Mouse (Mus musculus): ENCODE measurements around the gene Radil. TPM values are rescaled to one million over a fixed set of nuclear protein-coding genes. Genes with fewer than 3 reads are reported as not detected.

Radil gene
- total RNA-seq, 2 experiments from 2014 or later = not detected

DNA sequence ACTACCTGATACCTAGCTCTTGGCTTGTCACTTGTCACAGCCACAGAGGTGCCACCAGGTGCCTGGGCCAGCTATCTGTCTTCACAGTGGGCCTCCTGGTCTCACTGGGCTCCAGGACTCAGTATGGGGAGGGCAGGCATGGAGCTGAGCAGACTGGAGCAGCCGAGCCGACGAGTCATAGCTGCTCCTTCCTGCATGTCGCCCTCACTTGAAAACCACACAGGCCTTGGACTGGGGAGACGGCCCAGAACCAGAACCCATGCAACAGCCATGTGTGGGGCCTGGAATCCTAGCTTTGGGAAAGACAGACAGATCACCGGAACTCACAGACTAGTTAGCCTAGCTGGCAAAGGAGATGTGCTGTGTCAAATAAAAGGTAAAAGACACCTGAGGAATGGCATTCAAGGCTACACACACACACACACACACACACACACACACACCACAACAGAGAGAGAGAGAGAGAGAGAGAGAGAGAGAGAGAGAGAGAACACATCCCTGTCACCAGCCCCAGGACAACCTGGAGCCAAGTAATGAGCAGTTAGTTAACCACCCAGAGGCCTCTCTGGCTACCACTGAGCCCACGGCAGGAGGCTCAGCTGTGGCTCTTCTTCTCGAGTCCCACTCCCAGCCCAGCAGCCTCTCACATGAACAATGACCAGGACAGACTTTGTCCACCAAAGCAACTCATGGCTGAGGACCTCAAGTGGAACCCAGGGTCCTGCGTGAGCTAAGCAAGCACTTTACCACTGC is 60.8 kb downstream of the Radil start:
- ATAC-seq (replicated peaks; ENCODE audit: poor library complexity, severe bottlenecking) = no peak

DNA sequence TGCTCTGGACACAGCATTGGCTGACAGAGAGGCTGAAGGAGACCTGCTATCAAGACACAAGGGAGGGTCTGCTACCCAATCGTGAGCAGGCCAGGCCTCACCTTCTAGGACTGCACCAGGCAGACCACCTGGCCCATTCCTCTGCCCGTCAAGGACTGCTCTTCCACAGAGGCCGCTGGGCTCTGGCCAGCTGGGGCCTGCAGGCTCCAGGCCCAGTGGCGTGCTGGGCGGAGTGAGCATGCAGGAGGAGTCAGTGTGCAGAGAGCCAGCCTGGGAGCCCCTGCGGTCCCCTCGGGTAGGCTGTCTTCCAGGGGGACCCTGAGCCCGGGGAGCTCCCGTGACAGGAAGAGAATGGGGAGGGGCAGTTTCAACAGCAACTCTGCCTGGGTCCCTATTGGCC is 64.2 kb downstream of the Radil start:
- ATAC-seq (replicated peaks; ENCODE audit: poor library complexity, severe bottlenecking) = no peak

DNA sequence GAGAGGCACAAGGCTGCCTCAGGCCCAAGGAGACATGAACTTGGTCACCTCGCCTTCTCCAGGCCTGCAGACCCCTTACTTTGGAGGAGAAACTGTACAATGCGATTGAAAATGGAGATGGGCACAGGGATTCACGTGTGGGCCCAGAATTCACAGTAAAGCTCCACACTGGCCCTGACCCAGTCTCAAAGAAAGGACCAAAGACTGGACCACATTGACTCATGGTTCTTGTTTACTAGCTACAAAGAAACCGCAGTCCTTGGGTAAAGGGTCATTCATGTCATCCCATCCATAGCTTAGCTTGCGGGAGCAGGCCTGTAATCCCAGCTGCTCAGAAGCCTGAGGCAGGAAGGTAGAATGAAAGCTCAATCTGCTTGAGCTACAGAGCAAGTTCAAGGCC is 67.3 kb downstream of the Radil start:
- ATAC-seq (replicated peaks; ENCODE audit: poor library complexity, severe bottlenecking) = no peak

DNA sequence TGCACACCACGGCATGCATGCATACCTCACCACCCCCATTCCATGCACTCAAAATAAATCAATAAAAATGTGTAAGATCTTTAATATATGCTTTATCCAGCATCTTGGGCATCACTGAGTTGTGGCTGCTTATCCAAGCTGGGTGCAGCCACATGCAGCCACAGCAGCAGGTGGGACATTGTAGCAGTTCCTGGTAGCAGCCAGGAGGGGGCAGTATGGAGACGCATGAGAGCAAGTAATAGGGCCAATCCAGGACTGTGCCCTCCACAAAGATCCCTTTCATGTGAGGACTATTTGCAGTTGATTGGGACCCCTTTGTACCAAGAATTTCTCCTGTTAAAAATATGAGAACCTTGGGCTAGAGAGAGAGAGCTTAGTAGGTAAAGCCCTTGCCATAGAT is 68.4 kb downstream of the Radil start:
- ATAC-seq (replicated peaks; ENCODE audit: poor library complexity, severe bottlenecking) = peak; percentile 52

DNA sequence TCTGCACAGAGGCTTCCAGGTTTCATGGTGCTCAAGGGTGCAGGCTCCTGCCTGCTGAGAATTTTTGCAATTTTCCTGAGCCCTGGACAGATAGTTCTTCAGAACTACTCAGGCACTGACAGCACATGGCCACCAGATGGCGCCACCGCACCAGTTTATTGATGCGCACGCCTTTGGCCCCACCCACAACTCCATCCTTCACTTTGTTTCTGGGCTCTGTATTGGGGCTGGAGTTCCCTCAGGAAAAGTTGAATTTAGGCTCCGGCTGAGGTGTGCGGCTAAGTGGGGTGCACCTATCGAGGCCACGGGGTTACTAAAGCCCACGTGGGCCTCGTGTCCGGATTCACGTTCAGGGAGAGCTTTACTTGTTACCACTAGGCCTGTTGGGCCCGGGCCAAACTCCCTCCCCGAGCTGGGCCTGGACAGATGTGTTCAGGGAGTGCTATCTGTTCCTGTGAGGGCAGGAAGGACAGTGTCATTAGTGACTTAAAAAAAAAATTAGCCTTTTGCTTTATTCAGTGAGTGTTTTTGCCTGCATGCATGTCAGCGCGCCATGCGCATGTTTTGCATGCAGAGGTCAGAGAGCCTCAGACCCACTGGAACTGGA is 72.0 kb downstream of the Radil start:
- ATAC-seq (replicated peaks; ENCODE audit: poor library complexity, severe bottlenecking) = peak; percentile 60

DNA sequence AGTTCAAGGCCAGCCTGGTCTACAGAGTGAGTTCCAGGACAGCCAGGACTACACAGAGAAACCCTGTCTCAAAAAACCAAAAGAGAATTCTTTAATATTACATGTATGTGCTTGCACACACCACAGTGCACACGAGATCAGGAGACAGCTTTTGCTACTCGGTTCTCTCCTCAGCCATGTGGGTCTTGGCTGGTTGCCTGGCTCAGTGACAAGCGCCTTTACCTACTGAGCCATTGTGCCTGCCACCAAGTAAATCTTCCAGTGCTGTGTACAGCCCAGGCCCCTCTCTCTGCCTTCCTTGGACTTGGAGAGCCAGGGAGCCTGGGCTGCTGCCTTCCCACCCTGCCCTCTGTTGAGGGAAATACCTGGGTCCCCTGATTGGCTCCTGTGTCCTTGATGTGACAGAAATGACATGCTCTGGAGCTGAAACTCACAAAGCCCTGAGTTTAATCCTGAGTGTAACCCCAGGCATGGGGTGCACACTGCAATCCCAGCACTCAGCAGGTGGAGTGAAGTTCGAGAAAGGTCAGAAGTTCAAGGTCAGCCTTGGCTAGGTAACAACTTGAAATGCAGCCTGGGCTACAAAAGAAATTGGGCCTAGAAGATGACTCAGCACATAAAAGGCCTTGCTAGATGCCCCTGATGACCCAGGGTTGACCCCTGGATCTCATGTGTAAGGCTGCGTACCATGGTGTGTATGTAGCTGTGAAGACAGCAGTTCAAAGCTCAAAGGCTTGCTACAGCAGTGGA is 72.9 kb downstream of the Radil start:
- no peak for ATAC-seq (replicated peaks; ENCODE audit: poor library complexity, severe bottlenecking)

DNA sequence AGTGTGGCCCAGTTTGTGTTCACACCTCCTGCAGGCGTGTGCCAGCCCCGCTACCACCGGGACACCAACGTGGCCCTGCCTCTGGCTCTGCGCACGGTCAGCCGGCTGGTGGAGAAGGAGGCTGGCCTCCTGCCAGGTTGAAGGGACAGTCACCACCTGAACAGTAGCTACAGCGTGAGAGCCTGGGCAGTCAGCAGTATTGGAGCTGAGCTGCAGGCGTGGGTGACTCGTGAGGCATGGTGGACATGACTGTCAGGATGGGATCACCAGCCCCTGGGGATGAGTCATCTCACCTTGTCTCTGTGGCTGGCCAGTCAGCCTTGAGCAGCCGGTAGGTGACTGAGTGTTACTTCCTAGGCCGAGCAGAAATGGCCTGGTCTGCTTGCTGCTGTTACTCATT is 73.6 kb downstream of the Radil start:
- no peak for ATAC-seq (replicated peaks; ENCODE audit: poor library complexity, severe bottlenecking)

DNA sequence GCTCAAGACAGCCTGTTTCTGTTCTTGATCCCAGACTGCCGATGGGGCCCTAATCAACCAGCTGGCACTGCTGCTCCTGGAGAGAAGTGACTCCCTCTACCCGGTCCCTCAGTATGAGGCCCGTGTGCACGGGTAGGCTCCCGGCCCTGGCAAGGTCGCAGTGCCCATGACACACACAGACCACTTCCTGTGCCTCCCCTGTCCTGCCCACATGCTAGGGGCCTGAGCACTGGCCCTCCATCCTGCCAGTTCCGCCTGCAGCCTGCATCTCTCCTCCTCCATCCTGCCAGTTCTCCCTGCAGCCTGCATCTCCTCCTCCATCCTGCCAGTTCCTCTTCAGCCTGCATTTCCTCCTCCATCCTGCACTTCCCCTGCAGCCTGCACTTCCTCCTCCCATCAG is 75.2 kb downstream of the Radil start:
- peak; percentile 58 for ATAC-seq (replicated peaks; ENCODE audit: poor library complexity, severe bottlenecking)

DNA sequence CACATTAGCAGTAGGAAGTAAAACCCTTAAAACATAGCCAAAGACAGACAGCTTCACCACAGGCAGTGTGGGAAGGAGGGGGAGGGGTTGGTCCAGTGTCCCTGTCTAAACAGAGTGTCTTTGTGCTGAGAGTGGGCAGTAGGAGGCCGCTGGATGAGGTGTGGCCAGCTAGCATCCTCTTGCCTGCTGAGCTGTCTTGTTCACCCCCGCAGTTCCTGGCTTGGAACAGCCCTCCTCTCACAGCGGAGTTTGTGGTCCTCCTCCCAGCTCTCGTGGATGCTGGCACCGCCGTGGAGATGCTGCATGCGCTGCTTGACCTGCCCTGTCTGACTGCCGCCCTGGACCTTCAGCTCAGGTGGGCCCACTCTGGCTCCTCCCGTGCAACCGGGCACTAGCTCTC is 77.2 kb downstream of the Radil start:
- no peak for ATAC-seq (replicated peaks; ENCODE audit: poor library complexity, severe bottlenecking)

DNA sequence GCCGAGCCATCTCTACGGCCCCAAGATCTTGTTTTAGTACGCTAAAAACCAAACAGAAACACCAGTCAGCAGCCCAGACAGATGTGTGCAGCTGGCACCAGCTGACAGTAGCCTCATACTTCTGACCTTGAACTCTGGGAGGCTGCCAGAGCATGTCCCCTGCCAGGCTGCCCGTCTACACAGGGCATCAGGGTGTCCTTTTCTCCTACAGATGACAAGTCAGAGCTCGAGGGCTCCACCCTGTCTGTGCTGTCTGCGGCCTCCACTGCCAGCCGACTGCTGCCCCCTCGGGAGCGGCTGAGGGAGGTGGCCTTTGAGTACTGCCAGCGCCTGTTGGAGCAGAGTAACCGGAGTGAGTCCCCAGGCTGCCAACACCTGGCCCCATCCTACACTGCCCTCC is 81.1 kb downstream of the Radil start:
- no peak for ATAC-seq (replicated peaks; ENCODE audit: poor library complexity, severe bottlenecking)

DNA sequence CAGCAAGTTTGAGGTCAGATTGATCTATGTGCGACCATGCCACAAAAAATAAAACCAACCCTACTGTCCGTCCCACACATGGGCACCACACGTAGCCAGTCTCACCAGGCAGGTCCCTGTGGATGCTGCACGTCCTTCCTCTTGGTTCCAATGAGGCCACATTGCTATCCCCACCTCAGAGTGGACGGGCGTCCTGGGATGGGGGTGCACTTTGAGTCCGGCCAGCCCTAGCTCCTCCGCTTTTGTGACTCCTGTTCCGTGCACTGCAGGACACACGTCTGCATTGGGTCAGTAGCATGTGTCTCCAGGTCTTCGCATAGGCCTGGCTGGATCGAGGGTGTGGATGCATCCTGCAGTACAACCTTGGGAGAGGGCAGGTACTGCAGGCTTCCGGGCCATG is 82.5 kb downstream of the Radil start:
- ATAC-seq (replicated peaks; ENCODE audit: poor library complexity, severe bottlenecking) = no peak

DNA sequence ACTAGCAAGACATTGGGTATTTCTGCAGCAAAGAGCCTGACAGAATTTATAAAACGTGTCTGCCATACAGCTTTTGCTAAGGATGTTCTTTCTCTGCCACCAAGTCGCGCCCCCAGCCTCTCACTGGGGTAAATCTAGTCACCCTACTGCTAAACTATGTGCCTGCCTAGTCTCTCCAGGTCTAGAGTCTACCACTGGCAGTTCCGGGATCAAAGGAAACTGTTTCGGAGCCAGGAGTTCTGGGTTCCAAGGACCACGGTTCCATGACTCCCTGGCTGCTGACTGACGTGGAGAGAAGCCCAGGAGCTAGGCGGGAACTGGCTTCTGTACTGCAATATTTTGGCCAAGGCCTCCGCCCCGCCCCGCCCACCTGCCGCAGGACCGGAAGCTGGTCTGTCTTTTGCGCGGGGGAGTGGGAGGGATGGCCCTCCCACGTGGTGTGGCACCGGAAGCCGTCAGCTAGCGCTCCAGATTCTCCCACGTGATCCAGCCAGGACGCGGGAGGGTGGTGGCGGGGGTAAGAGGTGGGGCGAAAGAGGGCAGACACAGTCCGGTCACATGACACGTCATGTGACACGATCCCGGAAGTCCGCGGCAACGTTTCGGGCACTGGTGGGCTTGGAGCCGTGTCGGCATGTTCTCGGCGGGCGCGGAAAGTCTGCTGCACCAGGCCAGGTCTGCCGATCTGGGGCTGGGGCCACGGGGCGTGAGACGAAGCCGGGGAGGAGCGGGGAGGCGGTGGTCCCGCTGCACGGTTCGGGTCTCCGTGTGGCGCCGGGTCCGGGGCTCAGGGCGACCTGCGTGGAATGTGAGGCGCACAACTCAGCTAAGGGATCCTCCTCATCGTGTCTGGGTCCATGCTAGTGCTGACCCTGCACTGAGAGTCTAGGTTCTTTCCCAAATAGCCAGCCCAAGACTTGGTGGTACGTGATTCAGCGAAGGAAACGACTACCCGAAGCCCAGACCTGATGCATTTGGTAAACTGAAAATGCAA is 87.1 kb downstream of the Radil start, which contains the start of gene Ap5z1:
Gene Ap5z1 (plus strand): TSS at position 484 of the 994 bp plus-strand sequence.
- peak; percentile 83 for ATAC-seq (replicated peaks; ENCODE audit: poor library complexity, severe bottlenecking)

DNA sequence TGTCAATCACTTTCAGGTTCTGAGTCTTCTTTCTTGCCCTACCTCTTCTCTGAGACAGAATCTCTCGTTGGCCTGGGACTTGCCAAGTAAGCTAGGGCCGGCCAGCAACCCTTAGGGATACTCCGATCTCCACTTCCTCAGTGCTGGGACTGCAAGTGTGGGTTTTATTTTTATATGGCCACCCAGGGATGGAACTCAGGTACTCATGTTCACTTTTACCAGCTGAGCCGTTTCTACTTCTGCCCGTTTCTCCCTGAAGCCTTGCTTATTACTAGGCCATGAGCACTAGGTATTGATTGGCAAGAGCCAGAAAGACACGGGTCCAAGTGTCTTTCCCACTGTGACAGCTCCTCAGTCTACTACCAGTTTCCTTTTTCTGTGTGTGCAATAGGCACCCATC is 87.9 kb downstream of the Radil start:
- ATAC-seq (replicated peaks; ENCODE audit: poor library complexity, severe bottlenecking) = no peak

DNA sequence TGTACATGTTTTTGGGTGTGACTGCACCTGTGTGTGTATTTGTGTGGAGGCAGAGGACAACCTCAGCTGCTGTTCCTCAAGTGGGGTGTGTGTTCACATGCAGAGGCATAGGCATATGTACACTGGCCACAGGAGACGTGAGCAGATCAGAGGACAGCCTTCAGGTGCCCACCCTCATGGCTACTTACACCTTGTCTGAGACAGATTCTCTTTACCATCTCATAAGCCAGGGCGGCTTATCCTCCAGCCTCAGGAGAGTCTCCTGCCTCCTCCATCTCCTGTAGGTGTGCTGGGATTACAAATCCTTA is 88.3 kb downstream of the Radil start:
- ATAC-seq (replicated peaks; ENCODE audit: poor library complexity, severe bottlenecking) = no peak

DNA sequence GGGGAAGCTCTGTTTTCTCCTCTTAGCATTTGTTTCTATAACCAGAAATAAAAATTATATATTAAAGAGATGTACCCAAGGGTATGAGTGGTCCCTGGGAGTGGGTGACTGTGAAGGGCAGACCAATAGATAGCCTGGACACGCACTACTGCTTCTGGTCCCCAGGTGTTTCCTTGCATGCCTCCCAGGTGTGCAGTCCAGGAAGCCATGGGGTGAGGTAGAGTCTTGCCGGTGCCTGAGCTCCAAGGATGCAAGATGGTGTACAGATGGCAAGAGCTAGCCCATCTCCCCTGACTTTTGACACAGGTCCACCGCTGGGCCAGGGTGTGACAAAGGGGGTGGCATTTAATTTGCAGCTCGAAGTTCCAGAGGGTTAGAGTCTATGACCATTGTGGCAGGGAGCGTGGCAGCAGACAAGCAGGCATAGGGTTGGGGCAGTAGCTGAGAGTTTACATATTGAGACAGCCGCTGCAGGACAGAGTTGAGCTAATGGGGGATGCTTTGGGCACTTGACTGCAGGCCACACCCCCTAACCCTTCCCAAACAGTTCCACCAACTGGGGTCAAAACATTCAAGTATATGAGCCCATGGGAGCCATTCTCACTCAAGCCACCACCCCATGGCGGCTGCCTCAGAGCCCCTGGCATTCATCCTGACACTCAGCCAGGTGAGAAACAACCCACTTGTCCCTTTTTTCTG is 88.8 kb downstream of the Radil start:
- no peak for ATAC-seq (replicated peaks; ENCODE audit: poor library complexity, severe bottlenecking)

DNA sequence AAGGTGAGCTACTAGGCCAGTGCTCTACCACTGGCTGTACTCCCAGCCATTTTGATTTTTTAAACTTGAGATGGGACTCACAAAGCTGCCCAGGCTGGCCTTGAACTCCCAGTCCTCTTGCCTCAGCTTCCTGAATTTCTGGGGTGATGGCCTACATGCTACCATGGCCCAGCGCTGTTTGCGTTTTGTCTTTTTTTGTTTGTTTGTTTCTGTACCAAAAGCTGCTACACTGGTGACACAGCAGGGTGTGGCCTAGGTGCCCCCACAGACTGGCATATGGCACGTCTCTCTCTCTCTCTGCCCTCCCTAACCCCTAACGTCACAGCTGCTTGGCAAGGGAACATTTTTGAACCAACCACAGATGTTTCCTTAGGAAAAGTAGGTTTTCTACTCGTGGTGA is 91.1 kb downstream of the Radil start:
- ATAC-seq (replicated peaks; ENCODE audit: poor library complexity, severe bottlenecking) = no peak

DNA sequence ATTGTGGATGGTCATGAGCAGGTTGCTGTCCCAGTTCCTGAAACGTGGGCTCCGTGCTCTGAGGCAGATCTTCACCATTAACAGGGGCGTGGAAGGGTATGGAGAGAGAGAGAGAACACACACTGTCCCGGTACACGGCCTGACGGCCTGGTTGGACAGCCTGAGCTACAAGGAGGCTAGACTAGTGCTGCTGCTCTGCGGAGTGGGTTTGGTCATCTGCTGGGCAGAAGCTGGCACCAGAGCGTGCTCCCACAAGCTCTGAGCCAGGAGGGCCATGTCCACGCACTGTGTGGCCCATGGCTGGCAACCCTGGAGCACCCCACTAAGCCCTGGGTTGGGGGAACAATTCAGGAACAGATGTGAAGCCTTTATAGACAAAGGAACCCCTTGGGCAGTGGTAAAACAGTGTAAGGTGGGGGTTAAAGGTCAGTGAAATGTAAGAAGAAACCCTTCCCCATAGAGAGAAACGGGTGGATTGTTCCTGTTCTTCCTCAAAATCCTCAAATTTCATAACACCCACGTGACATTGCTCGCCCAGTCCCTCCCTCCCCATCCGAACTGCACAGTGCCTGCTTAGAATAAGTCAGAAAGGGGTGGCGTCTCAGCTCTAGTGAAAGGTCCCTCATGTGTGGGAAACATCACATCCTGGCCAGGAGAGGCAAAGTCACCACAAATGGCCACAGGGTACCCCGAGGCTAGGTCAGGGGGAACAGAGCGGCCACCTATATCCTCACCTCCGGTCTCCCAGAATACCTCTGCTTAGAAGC is 91.9 kb downstream of the Radil start:
- peak; percentile 41 for ATAC-seq (replicated peaks; ENCODE audit: poor library complexity, severe bottlenecking)

DNA sequence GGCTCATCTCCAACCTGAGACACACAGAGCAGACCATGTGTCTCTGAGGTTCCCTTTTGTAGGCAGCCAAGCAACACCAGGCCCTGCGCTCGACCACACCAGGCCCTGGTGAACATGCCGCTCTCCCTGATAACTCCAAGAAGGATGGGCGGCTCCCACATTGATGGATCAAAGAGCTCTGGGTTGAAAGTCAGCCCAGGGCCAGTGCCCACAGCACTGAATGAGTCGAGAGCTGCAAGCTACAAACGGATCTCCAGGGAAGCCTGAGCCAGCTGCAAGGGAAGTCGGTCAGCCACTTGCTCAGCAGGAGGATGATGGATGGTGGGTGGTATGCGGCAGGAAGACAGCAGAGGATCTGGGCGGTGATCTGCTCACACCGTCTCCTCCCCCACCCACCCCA is 93.6 kb downstream of the Radil start:
- no peak for ATAC-seq (replicated peaks; ENCODE audit: poor library complexity, severe bottlenecking)

DNA sequence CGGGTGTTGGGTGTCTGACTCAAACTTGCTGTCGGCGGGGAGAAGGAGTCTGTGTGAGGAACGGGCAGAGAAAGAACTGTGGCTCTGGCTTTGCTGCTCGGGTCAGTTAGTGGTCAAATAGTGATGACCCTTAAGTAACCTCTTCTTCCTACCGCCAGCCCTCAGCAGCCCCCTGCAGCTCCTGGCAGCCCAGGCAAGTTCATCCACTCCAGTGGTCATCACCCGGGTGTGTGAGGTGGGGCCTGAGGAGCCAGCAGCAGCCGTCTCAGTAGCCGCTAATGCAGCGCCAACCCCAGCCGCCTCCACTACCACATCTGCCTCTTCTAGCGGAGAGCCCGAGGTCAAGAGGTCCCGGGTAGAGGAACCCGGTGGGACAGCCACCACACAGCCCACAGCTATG is 94.6 kb downstream of the Radil start:
- no peak for ATAC-seq (replicated peaks; ENCODE audit: poor library complexity, severe bottlenecking)
